Mouse (Mus musculus) kidney, adult 18-20 months (tissue): ENCODE results near the gene Cbx2.

Experiments
- DNase-seq: peaks from one replicate; pipeline ENCODE4 v3.0.0; 2021

The Cbx2 gene

GRCm38 (mm10) chr11:119043761-119044550 lies 21.2 kb downstream of the Cbx2 start:
- peak; percentile 41 for DNase-seq

DNA sequence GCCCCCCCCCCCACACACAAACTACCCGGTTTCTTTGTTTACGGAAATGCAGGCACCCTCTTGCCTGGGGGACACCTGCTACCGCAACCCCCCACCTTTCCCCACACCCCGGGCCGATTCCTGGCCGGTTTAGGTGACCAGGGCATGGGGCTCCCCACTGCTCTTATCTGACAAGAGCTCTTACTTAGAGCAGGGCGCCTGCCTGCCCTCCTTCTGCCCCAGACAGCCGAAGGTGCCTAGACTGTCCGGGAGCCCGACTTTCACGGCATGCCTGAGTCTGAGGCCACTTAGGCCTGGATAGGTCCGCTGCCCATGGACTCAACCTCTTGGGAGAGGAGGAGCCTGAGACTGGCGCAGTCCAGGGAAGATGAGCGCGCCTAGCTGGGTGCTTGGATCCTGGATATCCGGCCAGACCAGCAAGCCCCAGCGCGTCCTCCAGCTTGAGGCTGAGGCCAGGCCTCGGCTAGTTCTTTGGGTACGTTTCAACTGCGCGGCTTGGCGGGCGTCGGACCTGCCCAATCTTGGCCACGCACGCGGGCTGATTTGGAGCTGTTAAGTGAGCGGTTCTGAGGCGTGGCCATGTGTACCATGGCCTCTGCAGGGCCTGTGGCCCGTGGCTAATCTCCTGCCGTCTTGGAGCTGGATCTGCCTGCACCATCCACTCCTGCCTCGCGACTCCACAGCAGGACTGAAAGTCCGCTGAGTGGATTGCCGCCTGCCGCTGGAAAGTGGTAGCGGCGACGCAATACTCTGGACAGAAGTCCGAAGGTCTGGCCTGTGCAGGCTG lies 22.0 kb downstream of the Cbx2 start:
- DNase-seq: peak; percentile 71

GRCm38 (mm10) chr11:119046601-119047245 lies 24.0 kb downstream of the Cbx2 start:
- peak; percentile 64 for DNase-seq

DNA sequence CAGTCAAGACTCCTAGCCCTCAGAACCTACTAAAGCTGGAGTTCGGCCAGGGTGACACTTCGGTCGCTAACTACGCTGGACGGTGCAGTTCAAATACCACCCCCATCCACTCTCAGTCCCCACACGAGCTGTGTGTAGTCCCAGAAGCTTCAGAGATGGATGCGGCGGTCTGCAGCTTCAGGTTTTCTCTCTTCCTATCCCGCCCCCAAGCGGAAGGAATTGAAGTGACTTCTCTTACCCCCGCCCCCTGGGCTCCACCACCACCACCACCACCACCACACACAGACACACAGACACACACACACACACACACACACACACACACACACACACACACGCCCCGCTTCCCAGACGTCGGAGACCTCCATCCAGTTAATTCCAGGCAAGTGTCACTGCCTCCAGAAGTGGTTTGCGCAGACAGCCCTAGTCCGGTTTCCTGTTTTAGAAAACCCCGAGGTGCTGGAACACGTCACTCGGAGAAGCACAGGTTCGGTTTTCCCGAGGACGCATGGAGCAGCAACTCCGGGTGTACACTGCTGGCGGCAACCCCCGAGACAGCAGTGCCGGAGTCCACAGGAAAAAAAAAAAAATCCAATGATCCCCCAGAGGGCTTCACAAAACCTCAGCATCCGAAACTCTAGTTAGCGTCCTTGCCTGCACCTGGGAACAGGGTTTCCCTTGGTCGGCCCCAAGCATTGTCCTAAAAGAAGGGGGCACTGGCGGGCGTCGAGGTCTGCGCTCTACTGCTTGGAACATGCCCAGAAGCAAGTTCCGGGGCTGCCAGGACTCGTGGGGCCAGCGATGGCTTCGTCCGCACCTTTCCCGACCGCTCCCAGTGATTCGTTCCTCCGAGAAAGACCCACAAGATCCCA lies 24.7 kb downstream of the Cbx2 start:
- DNase-seq: peak; percentile 41

GRCm38 (mm10) chr11:119048133-119048510 lies 25.4 kb downstream of the Cbx2 start:
- peak; percentile 33 for DNase-seq

GRCm38 (mm10) chr11:119050361-119050760 lies 27.6 kb downstream of the Cbx2 start:
- no peak for DNase-seq

- no peak for DNase-seq
Measured at GRCm38 (mm10) chr11:119051426-119051825, 28.7 kb downstream of the Cbx2 start.

DNA sequence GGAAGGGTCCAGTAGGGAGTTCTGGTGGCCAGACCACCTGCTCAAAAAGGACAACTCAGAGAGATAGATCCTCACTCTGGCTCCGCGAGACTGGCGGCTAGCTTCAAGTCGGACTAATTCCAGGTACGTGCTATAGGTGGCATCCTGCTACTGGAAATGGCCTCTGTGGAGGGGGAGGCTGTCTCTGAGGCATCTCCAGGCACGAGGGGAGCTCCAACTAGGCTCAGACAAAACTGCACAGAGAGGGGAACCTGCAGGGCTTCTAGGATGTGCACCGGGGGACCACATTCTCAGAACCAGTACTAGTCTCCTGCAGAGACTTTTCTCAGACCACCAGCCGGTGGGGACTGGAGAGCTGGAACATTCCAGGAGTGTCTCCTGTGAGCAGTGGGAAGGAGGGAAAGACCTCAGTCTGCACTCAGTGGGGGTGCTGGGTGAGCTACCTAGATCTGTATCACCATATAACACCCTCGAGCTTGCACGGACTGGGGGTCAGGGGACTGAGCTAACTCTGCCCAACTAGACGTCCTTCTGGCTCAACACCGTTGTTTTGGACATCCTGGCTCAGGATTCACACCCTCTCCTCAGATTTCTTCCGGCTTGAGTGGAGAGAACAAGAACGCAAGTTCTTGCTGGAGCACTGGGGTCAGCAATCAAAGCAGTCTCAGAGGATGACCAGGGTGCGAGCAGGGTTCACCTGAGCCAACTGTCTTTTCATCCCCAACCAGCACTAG lies 29.3 kb downstream of the Cbx2 start:
- DNase-seq: no peak

GRCm38 (mm10) chr11:119052661-119053256 lies 30.0 kb downstream of the Cbx2 start:
- no peak for DNase-seq

GRCm38 (mm10) chr11:119053257-119053670 lies 30.5 kb downstream of the Cbx2 start:
- no peak for DNase-seq

DNA sequence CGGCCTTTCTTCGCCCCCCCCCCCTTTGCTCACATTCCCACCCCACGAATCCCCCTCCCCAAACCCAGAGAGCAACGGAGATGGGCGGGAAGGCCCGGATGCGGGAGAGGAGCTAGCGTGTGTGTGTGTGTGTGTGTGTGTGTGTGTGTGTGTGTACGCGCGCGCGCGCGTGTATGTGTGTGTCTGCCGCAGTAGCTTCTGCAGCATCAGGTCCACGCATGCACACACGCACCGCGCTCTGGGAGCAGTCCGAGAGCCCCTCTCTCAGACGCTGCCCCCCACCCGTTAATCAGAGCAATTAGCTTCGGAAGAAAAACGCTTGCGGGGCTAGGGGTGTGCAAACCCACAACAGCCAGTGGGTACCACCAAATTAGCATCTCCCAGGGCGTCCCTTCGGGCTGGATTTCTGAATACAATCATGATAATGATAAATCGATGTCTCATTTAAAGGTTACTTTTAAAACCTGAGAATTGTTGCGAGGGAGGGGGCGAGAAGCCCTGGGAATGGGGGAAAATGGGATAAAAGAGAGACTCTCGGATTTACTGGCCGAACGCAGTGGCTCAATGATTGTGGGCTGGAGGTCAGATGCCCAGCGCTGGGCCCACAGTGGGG lies 31.1 kb downstream of the Cbx2 start:
- no peak for DNase-seq

GRCm38 (mm10) chr11:119054351-119055345 lies 31.9 kb downstream of the Cbx2 start:
- DNase-seq: peak; percentile 18

DNA sequence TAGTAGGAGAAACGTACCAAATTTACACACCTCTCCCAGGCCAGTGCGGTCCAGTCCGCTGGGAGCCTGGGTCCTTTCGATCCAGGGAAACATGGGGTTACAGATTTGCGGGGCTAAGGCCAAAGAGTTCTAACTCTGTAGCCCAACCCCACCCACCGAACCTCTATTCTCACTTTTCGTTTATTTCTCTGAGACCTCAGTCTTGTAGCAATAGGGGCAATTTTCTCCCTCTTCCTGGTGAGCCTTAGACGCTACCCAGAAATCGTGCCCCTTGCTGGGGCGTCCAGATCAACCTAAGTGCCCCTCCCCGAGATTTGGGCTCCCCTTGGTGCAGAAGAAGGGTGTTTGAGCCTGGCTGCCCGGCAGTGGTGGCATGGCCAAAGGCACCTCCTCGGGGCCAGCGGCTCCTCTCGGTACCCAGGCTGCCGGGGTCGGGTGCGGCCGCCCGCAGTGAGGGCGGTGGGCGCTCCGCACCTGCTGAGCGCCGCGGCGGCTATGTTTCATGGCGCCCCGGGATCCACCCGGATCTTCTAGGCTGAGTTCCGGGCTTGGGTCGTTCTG lies 32.9 kb downstream of the Cbx2 start:
- DNase-seq: peak; percentile 51

- peak; percentile 67 for DNase-seq
Measured at GRCm38 (mm10) chr11:119056301-119057211, 33.8 kb downstream of the Cbx2 start.

DNA sequence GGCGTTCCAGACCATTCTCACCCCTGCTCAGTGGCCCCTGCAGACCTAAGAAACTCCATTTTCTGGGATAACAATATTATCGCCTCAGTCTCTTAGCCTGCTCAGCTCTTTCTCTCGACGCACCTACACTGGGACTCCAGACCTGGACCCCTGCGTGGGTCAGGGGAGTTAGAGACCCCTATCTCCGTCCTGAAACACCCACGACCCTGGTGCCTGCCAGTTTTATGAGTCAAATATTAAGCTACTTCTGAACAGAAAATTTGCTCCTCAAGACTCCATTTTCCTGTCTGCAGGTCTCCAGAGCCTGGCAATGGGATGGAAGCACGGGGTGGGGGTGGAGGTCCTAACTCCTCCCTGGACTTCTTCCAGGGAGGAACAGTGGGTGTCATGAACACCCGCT lies 34.5 kb downstream of the Cbx2 start:
- no peak for DNase-seq

DNA sequence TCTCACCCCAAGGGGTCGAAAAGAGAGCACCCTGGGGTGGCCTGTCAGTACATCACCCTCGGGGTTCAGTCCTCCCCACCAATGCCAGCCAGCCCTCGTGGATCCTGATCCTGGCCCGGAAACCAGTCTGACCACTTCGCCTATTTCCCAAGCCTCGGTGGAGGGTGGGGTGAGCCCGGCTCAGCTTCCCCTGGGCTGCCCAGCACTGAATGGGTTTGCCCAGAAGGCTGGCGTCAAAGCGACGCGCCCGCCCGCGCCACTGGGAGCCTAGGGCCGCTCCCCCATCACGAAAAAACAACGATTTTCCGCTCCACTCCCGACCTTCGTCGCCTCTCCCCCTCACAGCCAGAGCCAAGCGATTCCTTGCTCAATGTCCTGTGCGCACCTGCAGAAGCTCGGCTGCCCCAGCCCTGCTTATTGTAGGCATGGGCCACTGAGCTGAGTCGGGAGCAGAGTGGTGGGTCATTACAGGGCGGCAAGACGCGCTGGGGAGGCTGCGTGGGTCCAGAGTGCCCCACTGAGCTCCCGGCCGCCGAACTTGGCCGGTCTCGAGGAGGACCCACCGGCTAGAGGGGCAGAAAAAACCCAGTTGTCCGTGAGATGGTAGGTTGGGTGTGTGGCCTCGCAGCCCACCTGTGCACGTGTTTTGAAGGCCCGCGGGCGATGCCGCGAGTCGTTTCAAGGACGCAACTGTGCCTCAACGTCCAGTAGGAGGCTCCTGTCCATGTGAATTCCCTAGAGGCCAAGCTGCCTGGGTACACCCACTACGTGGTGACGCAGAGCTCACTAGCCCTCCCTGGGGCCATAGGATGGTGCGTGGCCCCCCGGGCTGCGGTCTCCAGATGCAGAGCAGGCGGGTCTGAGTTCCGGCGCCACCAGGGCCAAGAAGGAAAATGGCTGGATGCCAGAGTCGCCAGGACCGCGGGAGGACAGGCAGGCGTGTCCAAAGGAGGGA lies 35.6 kb downstream of the Cbx2 start:
- DNase-seq: peak; percentile 63

- DNase-seq: no peak
Measured at GRCm38 (mm10) chr11:119059256-119059655, 36.5 kb downstream of the Cbx2 start.
